Mouse (Mus musculus): ENCODE measurements at regions not wholly inside any gene's neighbourhood (a gene's known extent, or its start where the extent isn't known, plus 50 kb on each side); places are given as distances from the start of the nearest gene placed in this dataset.

DNA sequence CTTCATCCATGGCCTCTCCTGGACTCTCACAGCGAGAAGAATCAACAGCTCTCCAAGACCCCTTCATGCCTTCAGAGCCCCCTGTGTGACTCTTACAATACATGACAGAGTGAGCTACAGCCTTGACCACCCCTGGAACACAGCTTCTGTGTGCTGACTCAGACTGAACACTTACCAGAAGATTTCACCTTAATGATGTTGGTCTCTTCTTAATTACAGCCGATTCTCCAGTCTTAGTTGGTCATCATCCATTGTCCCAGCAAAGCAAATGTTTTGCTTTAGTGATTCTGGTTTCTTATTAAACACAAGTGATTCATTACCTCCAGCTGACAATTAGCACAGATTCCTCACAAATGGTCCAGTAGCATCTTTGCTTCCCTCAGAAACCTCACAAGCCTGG is 134.0 kb upstream of the Inhba start:
- Histone ChIP-seq H3K4me3 (replicated peaks) (no peak overlapping the region), H3K27ac (no peak overlapping the region), H3K4me2 (no peak overlapping the region), H3K9me3 (replicated peaks) (no peaks in the 10 kb centered on the region), H3K4me1 (no peaks in the 10 kb centered on the region), H3K36me3 (no peaks in the 10 kb centered on the region), H3K9ac (no peak overlapping the region), H3K27me3 (no peaks in the 10 kb centered on the region)
- ATAC-seq (replicated peaks; ENCODE audit: low FRiP score) = no peak
- WGBS = 82% methylated on average over 2 of the region's 2 CpGs

DNA sequence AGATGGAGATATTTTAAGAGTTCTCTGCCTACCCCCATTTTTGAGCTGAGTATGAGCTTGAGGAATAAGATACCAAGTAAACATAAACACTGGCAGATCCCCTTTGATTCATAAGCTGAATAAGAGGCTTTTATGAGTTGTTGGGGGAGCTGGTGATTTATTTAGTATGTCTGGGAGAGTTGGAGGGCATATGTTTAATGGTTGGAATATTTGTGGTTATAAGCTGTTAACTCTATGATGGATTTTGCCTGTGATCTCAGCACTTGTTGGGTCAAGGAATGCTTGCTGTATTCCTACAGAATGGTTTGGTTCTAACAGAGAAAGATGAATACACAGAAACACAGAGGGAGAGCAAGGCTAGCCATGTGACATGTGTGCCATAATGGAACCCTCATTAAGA is 132.1 kb upstream of the Inhba start:
- no peak for ATAC-seq (replicated peaks; ENCODE audit: low FRiP score)
- Histone ChIP-seq H3K27ac (no peak overlapping the region), H3K27me3 (no peaks in the 10 kb centered on the region), H3K36me3 (no peaks in the 10 kb centered on the region), H3K4me1 (no peaks in the 10 kb centered on the region), H3K4me3 (replicated peaks) (no peak overlapping the region), H3K4me2 (no peak overlapping the region), H3K9me3 (replicated peaks) (no peaks in the 10 kb centered on the region), H3K9ac (no peak overlapping the region)

DNA sequence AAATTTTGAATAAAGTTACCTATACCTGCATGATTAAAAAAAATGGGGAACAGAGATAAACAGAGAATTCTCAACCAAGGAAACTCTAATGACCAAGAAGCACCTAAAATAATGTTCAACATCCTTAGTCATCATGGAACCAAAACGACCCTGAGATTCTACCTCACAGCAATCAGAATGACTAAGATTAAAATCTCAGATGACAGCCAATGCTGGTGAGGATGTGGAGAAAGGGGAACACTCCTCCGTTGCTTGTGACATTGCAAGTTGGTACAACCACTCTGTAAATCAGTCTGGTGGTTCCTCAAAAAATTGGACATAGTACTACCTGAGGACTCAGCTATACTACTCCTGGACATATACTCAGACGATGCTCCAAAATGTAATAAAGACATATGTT is 120.9 kb upstream of the Inhba start:
- H3K27ac ChIP-seq = no peak overlapping the region
- ATAC-seq (replicated peaks; ENCODE audit: low FRiP score) = no peak
- no peaks in the 10 kb centered on the region for H3K36me3 ChIP-seq
- no peak overlapping the region for H3K4me3 ChIP-seq (replicated peaks)
- H3K27me3 ChIP-seq = no peaks in the 10 kb centered on the region
- no peaks in the 10 kb centered on the region for H3K4me1 ChIP-seq
- H3K9ac ChIP-seq = no peak overlapping the region
- 74% methylated on average over 3 of the region's 3 CpGs for WGBS
- no peak overlapping the region for H3K4me2 ChIP-seq
- H3K9me3 ChIP-seq (replicated peaks) = no peaks in the 10 kb centered on the region

DNA sequence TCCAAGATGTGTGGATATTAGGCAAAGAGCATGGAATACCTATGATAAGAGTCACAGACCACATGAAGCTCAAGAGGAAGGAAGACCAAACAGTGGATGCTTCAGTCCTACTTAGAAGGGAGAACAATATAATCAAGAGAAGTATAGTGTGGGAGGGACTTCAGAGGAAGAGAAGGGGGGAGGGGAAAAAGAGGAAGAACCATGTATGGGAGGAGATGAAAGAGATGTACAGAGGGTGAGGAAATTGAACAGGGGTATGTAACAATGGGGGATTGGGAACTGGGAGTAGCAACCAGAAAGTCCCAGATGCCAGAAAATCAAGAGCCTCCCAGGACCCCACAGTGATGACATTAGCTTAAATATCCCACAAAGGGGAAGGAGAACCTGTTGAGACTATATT is 120.2 kb upstream of the Inhba start:
- Histone ChIP-seq H3K4me2 (no peak overlapping the region), H3K4me1 (no peaks in the 10 kb centered on the region), H3K27me3 (no peaks in the 10 kb centered on the region), H3K9me3 (replicated peaks) (no peaks in the 10 kb centered on the region), H3K27ac (no peak overlapping the region), H3K4me3 (replicated peaks) (no peak overlapping the region), H3K36me3 (no peaks in the 10 kb centered on the region), H3K9ac (no peak overlapping the region)
- no peak for ATAC-seq (replicated peaks; ENCODE audit: low FRiP score)

DNA sequence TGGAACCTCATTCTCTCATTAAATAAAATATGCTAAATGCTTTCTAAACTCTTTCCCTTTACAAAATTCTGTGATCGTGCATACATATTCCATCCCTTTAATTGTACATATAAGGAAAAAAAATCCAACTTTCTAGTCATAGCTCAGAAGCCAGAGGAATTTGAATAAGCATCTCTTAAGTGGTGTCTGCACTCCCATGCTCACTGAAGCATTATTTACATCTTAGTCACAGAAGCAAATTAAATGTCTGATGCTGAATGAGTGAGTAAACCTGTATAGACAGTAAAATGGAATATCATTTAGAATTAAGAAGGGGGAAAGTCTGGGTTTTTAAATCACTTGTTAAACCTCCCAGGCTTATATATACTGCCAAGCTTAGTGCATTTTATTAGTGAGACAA is 113.5 kb upstream of the Inhba start:
- H3K36me3 ChIP-seq = no peaks in the 10 kb centered on the region
- WGBS = 77% methylated on average over 1 of the region's 1 CpGs
- H3K4me3 ChIP-seq (replicated peaks) = no peak overlapping the region
- no peak for ATAC-seq (replicated peaks; ENCODE audit: low FRiP score)
- no peak overlapping the region for H3K9ac ChIP-seq
- H3K4me1 ChIP-seq = 0 out of 2 replicates have a peak, but pooled peaks cover 3% of the 10 kb centered on the region
- H3K27ac ChIP-seq = no peak overlapping the region
- no peaks in the 10 kb centered on the region for H3K9me3 ChIP-seq (replicated peaks)
- H3K4me2 ChIP-seq = no peak overlapping the region
- H3K27me3 ChIP-seq = no peaks in the 10 kb centered on the region

DNA sequence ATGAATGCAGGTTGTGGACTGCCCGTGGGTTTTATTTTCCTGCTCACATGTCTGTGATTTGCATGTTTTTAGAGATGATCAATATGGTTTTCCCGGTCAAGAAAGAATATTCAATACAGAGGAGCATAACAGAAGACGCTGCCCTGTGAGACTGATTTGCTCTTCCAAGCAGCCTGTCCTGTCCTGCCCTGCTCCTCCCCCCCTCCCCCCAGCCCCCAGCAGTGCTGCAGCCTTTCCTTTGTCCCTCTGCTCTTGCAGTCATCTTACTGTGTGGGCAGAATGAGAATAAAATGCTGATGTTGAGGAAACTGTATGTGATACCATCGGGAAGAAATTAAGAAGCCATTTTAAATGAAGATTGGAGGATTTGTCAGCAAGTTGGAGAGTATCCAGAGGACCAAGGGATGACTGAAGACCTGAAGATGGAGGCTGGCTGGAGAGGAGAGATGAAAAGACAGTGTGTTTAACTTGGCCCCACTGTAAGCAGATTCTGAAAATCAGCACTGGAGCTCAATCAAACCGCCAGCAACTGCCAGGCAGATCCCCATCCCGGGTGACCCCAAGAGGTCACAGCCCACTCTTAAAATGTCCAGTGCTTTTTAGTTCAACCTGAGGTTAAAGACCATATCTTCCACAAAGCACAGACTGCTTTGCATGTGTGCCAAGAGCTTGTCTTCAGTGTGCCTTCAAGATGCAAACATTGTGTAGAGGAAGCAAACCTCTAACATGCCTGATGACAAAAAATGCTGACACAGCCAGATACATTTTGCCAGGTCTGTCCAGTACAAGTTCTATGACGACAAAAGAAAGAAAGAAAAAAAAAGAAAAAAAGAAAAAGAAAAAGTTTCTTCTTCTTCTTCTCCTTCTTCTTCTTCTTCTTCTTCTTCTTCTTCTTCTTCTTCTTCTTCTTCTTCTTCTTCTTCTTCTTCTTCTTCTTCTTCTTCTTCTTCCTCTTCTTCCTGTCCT is 109.7 kb upstream of the Inhba start:
- 36% methylated on average over 7 of the region's 7 CpGs for WGBS
- Histone ChIP-seq H3K27me3 (no peaks in the 10 kb centered on the region), H3K36me3 (no peaks in the 10 kb centered on the region), H3K4me3 (replicated peaks) (no peak overlapping the region), H3K9ac (no peak overlapping the region), H3K9me3 (replicated peaks) (no peaks in the 10 kb centered on the region), H3K4me2 (no peak overlapping the region), H3K4me1 (0 out of 2 replicates have a peak, but pooled peaks cover 3% of the 10 kb centered on the region), H3K27ac (no peak overlapping the region)
- ATAC-seq (replicated peaks; ENCODE audit: low FRiP score) = no peak

DNA sequence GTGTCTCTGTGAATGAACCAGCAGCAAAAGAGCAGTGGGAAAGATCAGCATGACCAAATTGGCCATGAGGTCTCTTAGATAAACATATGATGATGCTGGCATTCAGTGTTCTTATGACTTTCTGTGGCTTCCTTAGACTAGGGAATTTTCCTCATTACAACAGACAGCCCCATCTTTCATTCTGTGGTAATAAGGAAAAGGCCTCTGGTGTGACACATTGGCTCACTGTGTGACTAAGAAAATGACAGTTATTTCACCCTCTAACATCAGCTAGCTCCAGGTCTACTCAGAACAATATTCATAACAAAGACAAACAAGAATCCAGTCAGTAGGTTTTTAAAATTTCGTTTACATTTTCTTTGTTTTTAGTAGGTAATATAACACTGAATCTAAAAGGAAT is 103.8 kb upstream of the Inhba start:
- Histone ChIP-seq H3K27me3 (no peaks in the 10 kb centered on the region), H3K9ac (no peak overlapping the region), H3K27ac (no peak overlapping the region), H3K4me1 (no peaks in the 10 kb centered on the region), H3K9me3 (replicated peaks) (no peaks in the 10 kb centered on the region), H3K4me3 (replicated peaks) (no peak overlapping the region), H3K36me3 (no peaks in the 10 kb centered on the region), H3K4me2 (no peak overlapping the region)
- ATAC-seq (replicated peaks; ENCODE audit: low FRiP score) = no peak
- WGBS = 76% methylated on average over 1 of the region's 1 CpGs

DNA sequence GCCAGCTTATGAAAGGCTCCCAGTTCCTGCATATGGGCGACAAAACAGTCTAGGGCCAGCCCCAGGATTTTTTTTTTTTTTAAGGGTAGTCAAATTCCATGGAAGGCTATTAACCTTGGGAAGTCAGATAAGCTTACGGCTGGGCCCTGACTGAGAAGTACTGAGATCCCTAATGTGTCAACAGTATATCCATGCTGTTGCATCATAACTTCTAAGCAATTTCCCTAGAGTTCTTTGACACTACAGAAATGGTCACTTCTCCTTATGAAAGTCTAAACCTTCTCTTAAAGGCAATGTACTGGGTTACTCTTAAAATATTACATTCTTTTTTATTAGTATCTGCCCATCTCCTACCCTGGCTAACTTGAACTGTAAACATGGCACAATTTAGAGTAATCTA is 101.1 kb upstream of the Inhba start:
- Histone ChIP-seq H3K27ac (no peak overlapping the region), H3K9ac (no peak overlapping the region), H3K4me1 (no peaks in the 10 kb centered on the region), H3K27me3 (no peaks in the 10 kb centered on the region), H3K36me3 (no peaks in the 10 kb centered on the region), H3K4me3 (replicated peaks) (no peak overlapping the region), H3K4me2 (no peak overlapping the region), H3K9me3 (replicated peaks) (no peaks in the 10 kb centered on the region)
- no peak for ATAC-seq (replicated peaks; ENCODE audit: low FRiP score)
- WGBS = 58% methylated on average over 2 of the region's 2 CpGs

DNA sequence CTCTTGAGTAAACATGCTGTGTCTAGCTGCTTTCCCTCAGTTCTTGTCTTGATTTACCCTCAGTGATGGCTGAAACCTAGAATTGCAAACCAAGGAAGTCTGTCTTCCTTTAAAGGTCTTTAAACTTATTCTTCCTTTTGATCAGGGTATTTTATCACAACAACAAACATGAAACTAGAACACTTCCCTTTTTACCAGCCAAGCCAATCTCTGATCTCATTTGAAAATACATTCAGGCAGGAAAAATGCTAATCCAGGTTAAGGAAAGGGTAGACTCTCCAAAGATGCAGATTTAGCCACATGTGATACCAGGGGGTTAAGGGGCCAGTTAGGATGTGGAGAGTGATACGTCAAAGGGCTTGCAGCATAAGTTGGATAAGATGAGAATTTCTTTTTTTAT is 100.4 kb upstream of the Inhba start:
- 94% methylated on average over 1 of the region's 1 CpGs for WGBS
- no peak overlapping the region for H3K4me2 ChIP-seq
- H3K27ac ChIP-seq = no peak overlapping the region
- H3K4me3 ChIP-seq (replicated peaks) = no peak overlapping the region
- no peaks in the 10 kb centered on the region for H3K27me3 ChIP-seq
- ATAC-seq (replicated peaks; ENCODE audit: low FRiP score) = no peak
- H3K9ac ChIP-seq = no peak overlapping the region
- no peaks in the 10 kb centered on the region for H3K9me3 ChIP-seq (replicated peaks)
- no peaks in the 10 kb centered on the region for H3K36me3 ChIP-seq
- H3K4me1 ChIP-seq = no peaks in the 10 kb centered on the region

DNA sequence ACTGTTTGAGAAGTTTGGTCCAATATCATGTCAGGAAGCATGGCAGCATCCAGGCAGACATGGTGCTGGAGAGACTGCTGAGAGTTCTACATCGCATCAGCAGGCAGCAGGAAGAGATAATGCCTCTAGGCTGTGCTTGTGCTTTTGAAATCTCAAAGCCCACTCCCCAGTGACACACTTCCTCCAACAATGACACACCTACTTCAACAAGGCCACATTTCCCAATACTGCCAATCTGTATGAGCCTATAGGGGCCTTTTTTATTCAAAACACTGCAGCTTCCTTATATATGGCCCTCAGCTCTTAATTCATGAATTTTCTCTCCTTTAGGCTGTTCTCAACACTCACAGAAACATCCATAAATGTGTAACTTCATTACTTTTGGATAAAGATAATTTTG is 97.4 kb upstream of the Inhba start:
- no peak overlapping the region for H3K4me3 ChIP-seq (replicated peaks)
- no peaks in the 10 kb centered on the region for H3K4me1 ChIP-seq
- WGBS = 83% methylated on average over 1 of the region's 1 CpGs
- no peak overlapping the region for H3K4me2 ChIP-seq
- no peak overlapping the region for H3K9ac ChIP-seq
- no peak overlapping the region for H3K27ac ChIP-seq
- ATAC-seq (replicated peaks; ENCODE audit: low FRiP score) = no peak
- no peaks in the 10 kb centered on the region for H3K27me3 ChIP-seq
- H3K9me3 ChIP-seq (replicated peaks) = no peaks in the 10 kb centered on the region
- H3K36me3 ChIP-seq = no peaks in the 10 kb centered on the region

DNA sequence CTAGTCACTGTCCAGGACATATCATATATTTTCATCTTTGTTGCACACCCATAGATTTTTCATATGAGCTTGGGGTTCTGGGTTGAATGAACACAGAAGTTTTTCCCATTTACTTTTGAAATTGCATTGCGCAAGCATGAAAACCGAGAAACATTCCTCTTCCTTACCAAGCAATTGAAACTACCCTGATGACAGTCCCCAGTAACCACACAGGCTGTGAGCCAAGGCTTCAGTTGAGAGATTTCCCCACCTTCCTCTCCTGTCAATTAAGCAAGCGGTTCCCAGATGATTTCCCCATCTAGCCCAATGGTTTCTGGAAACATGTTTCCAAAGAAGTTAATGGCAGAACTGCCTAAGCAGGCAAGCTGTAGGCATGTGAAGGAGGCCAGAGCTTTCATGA is 81.8 kb upstream of the Inhba start:
- Histone ChIP-seq H3K27me3 (no peaks in the 10 kb centered on the region), H3K4me2 (no peak overlapping the region), H3K9me3 (replicated peaks) (no peaks in the 10 kb centered on the region), H3K4me3 (replicated peaks) (no peak overlapping the region), H3K36me3 (no peaks in the 10 kb centered on the region), H3K27ac (no peak overlapping the region), H3K9ac (no peak overlapping the region), H3K4me1 (no peaks in the 10 kb centered on the region)
- ATAC-seq (replicated peaks; ENCODE audit: low FRiP score) = no peak
- 84% methylated on average over 3 of the region's 3 CpGs for WGBS

DNA sequence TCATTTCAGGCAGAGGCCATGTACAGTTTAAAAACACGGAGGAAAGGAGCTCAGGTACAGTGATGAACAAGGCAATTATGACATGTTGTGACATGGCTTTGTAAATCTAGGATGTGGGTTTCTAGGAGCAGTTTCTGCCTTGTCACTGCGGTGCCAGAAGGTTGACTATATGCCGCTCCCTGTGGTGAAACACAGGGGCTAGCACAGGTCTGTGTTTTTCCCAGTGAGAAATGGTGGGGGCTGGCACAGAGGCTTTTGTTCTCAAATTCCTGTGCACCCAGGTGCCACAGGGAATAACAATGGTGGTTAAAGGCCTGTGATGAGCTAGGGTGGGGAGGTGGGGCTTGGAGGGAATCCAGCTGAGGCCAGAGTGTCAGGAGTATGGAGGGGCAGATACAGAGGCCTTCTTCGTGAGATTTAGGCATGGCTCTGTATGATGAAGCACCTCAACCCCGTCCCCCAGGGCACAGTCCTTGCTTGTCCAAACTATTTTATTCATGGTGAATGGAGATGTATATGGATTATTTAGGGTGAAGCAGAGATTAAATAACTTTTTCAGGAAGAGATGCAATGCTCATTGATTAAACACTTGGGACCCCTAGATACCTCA is 80.0 kb upstream of the Inhba start:
- Histone ChIP-seq H3K4me2 (no peak overlapping the region), H3K27me3 (no peaks in the 10 kb centered on the region), H3K27ac (no peak overlapping the region), H3K9ac (no peak overlapping the region), H3K9me3 (replicated peaks) (no peaks in the 10 kb centered on the region), H3K4me1 (no peaks in the 10 kb centered on the region), H3K36me3 (no peaks in the 10 kb centered on the region), H3K4me3 (replicated peaks) (no peak overlapping the region)
- no peak; the same call in 1 of the 2 replicates for ATAC-seq (replicated peaks; ENCODE audit: low FRiP score)
- 44% methylated on average over 5 of the region's 5 CpGs for WGBS
